Mouse (Mus musculus) retina, postnatal 7 days (tissue): Measurements from ENCODE around the gene Dock3.

Experiments used
- DNase-seq: peaks from one replicate; pipeline ENCODE4 v3.0.0-alpha.2; 2012; ENCODE audit warnings: low read depth, low spot score

The Dock3 gene

GRCm38 (mm10) chr9:107231539-107232139, at the start of gene Dock3:
Dock3 (minus strand) TSS chr9:107231909.
- DNase-seq, result peak; percentile 79

DNA sequence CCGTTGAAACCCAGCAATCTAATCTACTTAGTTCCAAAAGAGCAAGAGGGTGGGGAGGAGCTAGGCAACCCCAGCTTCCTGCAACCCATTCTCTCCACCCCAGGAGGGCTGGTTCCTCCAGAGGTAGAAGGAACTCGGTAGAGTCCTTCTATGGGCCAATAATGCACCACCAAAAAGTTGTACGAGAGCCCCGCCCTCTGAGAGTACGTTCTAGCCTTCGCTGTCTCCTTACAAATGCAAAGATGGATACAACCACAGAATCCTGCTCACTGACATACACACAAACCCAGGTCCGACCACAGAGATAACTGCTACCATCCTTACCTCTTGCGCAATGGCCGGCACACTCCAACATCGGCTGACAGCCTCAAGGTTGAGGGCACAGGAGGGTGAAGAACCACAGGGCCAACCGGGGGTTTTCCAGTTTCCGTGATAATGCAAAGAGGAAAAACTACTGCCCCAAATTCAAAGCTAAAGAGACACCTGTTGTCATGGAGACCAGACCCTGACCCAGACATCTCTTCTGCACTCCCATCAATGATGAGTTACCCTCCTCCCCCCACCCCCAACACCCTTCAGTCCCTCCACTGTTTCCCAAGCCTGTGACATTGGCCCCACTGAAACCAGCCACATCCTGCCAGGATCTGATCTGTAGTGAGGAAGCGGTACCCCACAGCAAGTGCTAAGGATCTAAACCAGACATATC, 48.8 kb upstream of the Dock3 start:
- DNase-seq, result no peak

GRCm38 (mm10) chr9:107279378-107280321, 47.9 kb upstream of the Dock3 start:
- no peak for DNase-seq

- DNase-seq, result no peak
Observed at GRCm38 (mm10) chr9:107278527-107279377, 47.0 kb upstream of the Dock3 start.

- DNase-seq, result no peak
Observed at GRCm38 (mm10) chr9:107278126-107278525, 46.4 kb upstream of the Dock3 start.

DNA sequence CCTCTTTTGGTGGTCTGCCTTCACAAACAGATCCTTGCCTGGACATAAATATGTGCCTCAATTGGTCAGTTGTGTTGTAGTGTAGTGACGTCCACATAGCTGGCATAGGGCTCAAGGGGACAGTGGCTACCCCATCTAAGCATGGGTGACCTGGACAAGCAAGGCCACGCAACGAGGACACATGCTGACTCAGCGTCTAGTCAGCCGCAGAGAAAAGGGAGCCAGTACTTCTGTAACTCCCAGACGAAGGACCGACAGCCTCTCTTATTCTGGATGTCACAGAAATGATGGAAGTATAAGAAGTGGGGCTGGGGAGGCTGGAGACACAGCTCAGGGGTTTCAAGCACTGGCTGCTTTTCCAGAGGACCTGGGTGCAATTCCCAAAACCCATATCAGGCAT, 45.9 kb upstream of the Dock3 start:
- DNase-seq, result no peak

GRCm38 (mm10) chr9:107275710-107276109, 44.0 kb upstream of the Dock3 start:
- DNase-seq, result no peak

DNA sequence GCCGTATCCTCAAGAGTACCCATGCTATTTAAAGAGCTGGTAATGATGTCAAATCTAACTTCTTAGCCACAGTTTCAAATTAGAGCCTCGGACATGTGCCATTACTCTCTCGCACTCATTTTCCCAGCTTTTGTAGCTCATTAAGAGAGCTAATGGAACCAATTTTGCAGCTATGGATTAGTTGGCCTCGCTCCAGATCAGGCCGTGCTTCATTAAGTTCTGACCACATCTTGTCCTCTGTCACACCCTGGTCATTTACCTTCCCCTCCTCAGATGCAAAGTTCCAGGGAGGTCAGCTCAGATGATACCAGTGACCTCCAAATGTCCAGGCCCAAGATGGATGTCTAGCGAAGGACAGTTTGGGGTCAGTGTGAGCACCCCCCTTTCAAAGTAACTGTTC, 43.0 kb upstream of the Dock3 start:
- DNase-seq, result no peak

GRCm38 (mm10) chr9:107273184-107273583, 41.5 kb upstream of the Dock3 start:
- no peak for DNase-seq

DNA sequence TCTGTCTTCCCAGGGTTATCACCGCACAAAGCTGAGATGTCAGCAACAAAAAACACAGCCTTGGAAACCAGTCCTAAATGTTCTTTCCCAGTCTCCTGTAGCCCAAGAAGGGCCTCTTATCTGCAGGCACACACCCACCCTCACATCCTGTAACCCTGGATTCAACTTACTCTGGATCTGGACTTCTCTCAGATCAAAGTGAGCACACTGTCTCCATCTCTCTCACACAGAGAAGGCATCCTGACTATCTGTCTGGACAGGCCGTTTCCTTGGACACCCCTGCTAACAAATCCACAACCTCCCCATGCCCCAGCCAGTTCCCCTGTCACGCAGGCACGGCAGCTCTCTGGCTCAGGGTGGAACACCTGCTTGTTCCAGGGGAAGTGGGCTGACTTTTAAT, 40.6 kb upstream of the Dock3 start:
- DNase-seq, result no peak

DNA sequence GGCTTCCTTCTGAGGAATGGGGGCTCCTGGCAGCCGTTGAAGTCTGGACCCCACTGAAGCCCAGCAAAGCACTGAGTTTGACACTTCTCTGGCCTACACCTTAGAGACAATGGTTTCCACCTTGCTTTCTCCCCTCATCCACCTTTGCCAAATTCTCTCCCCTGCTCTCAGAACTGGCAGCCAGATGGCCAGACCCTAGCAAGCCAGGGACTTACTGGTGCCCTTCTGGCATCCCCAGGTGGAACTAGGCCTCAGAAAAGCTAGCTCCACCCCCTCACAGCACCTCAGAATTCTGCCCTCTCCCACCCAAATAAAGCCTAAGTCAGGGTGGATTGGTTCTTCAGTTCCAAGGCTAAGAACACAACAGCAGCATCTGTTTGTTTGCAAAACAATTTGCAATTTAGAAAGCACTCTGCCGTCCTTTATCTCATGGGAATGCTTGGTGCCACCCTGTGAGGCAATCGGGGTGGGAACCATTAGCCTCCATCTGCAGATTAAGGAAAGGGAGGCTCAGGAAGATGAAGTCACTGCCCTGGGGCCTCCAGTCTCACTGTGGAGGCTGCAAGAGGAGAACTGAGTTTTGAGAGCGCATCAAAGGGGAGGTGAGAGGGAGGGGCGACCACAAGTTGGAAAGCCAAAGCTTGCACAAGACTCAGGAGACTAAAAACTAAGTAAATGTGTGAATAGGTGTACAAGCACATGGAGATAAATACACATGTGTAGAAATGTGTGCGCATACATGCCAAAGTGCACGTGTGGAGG, 39.6 kb upstream of the Dock3 start:
- DNase-seq, result no peak

- no peak for DNase-seq
Observed at GRCm38 (mm10) chr9:107269772-107270171, 38.1 kb upstream of the Dock3 start.

DNA sequence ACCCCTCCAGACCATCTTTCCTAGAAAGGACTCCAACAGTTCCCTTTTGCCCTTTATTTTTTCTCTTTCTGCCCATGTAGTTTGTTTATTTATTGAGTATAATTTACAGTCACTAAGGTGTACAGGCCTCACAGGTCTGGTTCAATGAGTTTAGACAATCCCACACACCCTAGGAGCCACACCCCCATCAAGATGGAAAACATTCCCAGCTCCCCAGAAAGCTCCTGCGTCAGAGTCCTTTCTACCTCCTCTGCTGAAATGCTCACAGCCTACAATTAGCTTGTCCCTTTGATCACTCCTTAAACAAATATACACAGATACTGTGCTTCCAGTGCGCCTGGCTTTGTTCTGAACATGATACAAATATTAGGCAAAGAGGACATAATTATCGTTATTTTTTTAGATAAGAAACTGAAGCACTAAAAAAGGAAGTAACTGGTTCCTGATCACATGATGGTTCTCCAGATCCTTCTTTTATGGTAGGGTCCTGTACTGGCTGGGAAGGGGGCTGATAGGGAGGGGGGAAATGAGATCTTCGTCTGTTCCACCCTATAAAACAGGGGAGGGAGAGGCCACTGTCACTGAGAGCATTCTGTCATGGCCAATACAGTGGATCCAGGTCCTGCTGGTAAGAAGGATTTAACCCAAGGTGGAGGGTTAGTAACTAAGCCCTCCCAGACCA, 36.2 kb upstream of the Dock3 start:
- DNase-seq, result no peak

DNA sequence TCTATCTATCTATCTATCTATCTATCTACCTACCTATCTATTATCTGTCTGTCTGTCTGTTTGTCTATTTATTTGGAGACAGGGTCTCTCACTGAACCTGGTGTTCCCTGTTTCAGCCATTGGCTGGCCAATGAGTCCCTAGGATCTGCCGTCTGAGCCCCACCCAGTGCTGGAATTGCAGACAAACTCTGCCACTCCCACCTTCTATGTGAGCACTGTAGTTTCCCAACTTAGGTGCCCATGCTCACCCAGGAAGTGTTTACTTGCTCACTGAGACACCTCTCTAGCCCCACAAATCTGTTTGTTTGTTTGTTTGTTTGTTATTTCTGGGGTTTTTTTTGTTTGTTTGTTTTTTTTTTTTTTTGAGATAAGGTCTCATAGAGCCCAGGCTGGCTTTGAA, 35.3 kb upstream of the Dock3 start:
- no peak for DNase-seq

GRCm38 (mm10) chr9:107264731-107265130, 33.0 kb upstream of the Dock3 start:
- DNase-seq, result no peak

DNA sequence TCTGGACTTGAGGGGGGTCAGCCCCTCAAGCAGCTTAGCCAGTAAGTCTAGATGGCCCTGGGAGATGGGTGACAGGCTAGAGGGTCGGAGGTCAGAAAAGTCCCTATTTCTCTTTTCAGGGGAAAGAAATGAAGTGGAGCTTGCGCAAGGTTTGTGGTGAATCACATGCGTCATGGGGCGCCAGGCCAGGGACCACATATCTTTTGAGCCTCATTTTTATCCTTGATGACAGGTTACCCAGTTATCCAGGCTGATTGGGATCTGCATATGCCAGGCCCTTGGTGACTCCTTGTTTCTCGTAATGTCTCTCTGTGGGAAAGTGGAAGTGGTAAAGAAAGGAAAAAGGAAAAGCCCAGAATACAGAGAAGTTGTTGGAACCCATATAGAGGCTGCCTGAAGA, 32.2 kb upstream of the Dock3 start:
- no peak for DNase-seq

GRCm38 (mm10) chr9:107262375-107262774, 30.7 kb upstream of the Dock3 start:
- no peak for DNase-seq

DNA sequence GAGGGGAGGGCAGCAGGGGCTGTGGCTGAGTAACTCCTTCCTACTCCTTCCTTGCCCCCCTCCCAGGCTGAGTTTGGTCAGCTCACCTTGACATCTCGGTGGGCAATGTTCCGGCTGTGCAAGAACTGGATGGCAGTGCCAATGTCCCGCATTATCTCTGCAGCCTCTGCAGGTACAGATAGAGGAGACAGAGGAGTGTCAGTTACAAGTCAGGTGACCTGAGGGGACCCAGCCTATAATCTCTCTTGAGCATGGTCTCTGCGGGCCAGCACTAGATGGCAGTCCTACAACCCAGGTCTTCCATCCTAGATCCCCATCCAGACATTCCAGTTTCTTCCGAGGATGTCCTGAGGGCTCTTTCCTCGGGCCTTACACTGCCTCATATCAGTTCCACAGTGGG, 30.1 kb upstream of the Dock3 start:
- no peak for DNase-seq

DNA sequence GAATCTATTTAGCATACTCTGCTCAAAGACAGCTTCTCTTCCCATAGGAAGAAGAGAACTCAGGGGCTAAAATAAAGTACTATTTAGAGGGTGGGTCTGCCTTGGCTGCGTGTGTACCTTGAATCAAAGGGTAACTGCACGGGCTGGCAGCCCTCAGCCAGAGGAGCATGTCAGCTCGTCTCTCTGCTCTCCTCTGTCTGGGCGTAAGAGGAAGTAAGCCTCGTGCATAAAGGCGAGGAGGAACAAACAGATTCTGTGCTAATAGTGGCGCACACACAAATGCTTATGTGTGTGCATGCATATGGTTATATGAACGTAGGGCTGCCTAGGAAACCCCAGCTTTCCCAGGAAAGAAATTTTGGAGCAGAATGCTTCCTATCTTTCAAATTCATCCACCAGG, 29.1 kb upstream of the Dock3 start:
- no peak for DNase-seq

GRCm38 (mm10) chr9:107260429-107260828, 28.7 kb upstream of the Dock3 start:
- DNase-seq, result no peak
